Mouse (Mus musculus): ENCODE measurements around the gene Gm29666.

Gene Gm29666

DNA sequence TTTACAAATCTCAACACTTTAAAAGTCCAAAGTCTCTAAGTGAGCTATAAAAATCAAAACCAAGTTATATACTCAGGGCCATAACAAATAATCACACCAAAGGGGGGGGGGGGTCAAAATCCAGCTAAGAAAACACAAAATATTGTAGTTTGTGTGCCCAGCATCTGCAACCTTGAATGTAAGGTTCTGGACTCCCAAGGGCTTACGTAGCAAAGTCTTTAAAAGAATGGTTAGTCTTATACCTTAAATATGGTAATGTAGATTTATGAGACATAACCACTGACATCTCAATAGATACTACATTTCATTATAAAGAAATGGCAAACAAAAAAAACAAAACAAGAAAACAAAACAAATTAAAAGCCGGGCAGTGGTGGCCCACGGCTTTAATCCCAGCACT, at the start of gene Gm29666:
Gene Gm29666, minus strand, starts transcription at position 101 of the 400 bp plus-strand sequence.
- in situ Hi-C loops (cut with MboI, MseI): loop anchor here (5.0 kb wide), 1 partner anchor 67 kb away; the partner anchor contains the start of gene 5031439G07Rik

DNA sequence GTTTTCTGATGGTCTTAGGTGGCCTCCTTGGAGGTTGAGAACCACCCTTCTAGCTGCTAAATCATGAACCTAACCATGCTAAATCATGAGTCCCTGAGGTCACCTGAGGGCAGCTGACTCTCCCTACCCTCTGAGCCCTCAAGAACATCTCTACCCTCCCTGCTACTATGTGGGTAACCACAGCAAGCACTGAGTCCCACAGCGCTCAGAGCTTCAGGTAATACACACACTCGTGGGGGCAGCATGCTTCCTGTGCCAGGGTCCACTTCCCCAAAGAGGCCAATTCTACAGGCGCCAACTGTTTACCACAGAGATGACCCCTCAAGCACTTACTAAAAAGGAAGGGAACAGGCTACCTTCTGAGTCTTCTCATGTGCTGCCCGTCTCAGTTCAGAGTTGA, 48.7 kb upstream of the Gm29666 start:
- in situ Hi-C loops (cut with MboI, MseI): loop anchor here (10.0 kb wide), 1 partner anchor 256 kb away; no protein-coding TSS in a partner anchor

DNA sequence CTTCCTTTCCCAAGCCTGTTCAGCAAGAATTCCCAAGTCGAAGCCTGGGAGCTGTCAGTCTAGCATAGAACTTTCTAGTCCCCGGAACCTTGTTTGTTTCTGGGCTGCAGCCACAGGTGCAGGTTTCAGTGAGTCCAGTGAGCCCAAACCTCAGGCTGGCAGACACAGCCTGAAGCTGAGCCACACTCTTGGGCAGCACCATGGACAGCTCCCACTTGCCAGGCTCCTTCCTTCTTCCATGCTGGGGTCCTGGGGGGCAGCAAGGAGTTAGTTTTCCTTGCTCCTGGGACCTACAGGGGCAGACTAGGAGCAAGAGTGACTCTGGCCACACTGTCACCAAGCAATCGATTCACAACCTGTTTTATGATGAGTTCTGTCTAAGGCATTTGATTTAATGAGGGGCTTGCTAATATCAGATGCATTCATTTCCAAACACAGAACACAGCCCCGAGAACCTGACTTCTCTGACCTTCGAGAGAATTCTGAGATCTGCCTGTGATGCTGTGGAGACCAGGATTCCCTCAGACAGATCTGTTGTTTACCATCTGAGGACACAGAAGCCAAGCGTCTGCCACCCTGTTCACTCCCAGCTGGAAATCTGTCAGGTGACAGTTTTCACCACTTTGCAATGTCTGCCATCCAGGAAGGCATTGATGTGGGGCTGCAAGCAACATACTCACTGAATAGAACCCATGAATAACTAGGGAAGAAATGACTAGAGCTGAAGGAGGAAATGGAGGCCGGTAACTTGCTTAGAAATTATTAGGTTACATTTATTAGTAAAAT, 45.9 kb upstream of the Gm29666 start:
- in situ Hi-C loops (cut with MboI, MseI): loop anchor here (10.0 kb wide), 1 partner anchor 259 kb away; no protein-coding TSS in a partner anchor

DNA sequence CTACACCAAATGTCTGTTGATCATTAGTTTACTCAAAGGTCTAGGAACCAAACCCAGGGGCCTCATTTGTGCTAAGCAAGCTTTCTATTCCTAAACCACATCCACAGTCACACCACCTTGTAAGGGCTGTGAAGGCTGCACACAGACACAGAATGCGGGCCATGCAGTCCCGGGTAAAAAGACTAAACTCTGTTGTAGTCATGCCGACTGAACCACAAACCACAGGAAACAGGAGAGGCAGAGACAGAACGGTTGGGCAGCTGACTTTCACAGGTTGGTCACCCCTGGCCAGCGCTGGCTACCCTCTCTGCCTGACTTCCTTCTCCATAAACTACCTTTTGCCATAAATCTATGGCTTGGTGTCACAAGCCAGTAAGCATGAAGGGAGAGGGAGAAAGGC, 44.9 kb upstream of the Gm29666 start:
- in situ Hi-C loops (cut with MboI, MseI): loop anchor here (10.0 kb wide), 1 partner anchor 260 kb away; no protein-coding TSS in a partner anchor

DNA sequence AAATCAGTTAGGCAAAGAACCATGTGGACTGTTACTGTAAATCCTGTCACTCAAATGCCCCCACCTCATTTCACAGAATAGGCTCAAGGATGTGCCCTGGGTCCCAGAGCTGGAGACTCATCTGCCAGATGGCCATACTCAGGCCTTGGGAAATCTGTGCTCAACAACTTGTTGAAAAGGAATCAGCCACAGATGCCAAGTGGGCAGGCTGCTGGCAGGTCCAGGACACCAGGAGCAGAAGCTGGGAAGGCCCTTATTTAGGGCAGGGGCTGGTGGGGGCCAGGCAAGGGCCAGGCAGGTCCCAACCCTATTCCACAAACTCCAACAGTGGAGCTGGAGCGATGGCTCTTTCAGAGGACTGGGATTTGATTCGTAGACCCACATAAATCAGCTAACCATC, 42.7 kb upstream of the Gm29666 start:
- in situ Hi-C loops (cut with MboI, MseI): loop anchor here (10.0 kb wide), 1 partner anchor 262 kb away; no protein-coding TSS in a partner anchor

DNA sequence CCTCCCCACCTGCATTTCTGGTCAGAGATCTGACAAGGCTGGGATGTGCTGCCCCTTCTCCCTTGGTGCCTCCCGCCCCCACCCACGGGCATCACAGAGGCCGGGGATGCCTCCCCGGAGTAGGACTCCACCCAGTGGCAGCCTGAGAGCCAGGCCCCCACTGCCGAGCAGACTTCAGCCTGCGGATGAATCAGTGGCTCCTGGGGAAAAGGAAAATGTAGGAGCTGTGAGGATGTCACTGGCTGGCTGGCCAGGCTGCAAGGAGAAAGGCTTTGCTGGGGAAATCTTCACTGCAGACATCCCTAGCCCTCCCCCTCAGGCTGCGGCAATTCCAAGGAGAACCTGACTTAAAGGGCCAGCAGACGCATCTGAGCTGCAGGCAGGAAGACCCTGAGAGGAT, 40.9 kb upstream of the Gm29666 start:
- in situ Hi-C loops (cut with MboI, MseI): loop anchor here (10.0 kb wide), 1 partner anchor 264 kb away; no protein-coding TSS in a partner anchor

DNA sequence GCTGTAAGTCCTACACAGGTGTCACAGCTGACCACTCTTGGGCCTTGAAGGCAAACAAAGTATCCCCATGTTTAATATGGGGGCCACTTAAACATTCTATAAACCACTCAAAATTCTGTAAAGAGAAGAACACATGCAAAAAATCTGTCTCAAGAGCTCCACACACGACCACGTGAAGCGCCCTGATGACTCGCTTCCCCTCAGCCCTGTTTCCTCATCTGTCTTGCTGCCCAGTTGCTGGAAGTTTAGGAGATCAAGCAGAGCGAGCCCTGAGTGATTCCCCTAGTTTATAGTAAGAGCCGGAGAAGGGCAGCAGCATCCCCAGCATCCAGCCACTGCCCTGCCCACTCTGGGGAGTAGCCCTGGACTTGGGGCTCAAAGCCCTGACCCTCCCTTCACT, 40.1 kb upstream of the Gm29666 start:
- in situ Hi-C loops (cut with MboI, MseI): loop anchor here (10.0 kb wide), 1 partner anchor 265 kb away; no protein-coding TSS in a partner anchor

DNA sequence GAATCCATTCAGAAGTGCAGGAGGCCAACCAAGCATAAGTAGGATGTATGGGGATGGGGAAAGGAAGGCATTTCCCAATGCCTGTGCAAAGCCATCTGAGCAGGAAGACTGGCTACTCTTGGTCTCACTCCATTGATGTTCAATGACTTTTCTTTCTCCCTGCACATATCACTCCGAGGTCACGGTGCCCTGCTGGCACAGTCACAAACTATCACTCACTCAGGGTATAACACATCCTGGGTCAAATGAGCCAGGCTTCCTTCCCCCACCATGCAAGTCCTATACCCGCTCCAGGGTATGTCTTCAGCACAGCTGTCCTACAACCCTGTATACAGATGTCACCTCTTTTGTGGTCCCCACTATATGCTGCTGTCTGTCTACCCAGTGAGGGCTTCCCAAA, 38.5 kb upstream of the Gm29666 start:
- in situ Hi-C loops (cut with MboI, MseI): no loop called here

DNA sequence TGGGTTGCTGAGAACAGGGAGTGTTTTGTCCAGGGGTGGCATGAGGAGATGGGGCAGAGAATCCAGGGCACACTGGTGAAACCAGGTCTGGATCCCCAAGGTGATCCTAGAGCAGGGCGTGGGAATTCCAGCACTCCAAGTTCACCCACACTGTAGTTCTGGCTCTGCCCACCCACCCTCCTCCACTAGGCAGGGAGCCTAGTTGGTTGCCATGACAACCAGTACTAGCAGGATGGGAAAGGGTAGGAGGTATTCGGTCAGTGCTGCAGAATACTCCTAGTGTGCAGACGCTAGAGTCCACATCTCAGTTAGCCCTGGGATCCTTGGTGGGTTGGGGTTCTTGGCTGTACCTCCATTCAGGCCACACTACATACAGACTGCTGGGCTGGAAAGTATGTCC, 38.0 kb upstream of the Gm29666 start:
- in situ Hi-C loops (cut with MboI, MseI): no loop called here

DNA sequence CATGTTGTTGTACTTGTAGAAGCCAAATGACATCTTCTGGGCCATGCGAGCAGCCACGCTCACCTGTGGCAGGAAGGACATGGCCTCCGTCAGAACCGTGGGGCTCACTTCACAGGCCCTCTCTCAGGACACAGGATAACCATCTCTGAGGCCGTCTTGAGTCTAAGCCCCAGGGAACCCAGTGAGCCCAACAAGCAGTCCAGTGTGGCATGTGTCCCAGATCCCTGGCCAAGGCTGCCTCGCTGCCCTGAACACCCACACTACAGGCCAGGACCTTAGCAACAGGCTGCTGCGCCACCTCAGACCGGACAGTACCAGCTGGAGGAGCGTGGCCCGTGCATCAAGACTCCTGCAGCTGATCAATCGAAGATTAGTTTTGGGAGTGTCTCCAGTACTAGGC, 33.4 kb upstream of the Gm29666 start:
- in situ Hi-C loops (cut with MboI, MseI): no loop called here

DNA sequence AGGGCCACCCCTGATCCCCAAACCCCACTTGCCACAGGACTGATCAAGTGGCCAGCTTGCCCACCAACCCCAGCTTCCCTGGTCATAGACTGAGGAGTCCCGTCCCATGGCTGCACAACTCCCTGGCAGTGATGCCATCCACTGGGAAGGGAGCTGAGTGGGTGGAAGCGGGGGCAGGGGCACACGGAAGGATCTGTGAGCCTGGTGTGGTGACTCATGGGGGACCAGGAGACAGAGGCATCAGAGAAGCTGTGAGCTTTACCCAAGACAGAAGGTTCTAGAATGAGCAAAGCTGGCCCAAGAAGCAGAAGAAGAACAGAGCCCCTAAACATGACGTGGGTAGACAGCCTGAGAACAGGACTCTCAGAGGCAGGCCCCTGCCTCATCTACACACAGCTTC, 30.2 kb upstream of the Gm29666 start:
- in situ Hi-C loops (cut with MboI, MseI): no loop called here

DNA sequence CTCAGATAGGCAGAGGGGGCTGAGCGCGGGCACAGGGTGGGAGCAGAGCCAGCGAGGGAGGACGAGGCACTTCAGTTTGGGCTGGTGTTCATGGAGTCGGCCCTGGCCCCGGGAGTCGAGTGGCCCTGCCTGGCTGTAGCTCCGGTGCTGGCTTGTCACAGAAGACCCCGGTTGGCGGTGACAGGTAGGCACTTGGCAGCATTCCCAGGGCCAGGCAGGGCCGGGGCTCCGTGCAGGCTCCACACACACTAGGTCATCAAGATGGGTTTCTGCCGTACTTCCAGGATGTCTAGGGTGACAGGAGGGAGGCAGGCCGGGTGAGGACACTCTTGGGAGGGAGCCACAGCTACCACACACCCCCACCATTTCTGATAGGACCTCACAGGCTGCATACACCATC, 29.2 kb upstream of the Gm29666 start:
- in situ Hi-C loops (cut with MboI, MseI): no loop called here

DNA sequence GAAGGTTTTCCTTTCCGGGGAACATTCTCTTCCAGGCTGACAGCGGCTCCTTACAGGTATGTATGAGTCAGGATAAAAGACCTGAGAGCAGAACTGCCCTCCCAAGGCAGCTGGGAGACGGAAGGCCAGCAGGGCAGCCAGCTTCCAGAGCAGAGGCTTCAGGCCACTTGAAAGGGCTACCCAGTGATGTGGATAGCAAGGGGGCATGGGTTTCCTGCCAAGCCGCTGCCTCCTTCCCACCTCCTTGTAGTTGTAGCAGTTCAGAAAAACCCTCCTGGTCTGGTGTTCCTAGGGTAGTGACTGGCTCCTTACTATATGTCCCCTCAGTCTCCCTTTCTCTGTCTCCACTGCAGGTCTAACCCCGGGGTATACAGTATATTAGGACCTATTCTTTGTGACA, 24.5 kb upstream of the Gm29666 start:
- in situ Hi-C loops (cut with MboI, MseI): no loop called here

DNA sequence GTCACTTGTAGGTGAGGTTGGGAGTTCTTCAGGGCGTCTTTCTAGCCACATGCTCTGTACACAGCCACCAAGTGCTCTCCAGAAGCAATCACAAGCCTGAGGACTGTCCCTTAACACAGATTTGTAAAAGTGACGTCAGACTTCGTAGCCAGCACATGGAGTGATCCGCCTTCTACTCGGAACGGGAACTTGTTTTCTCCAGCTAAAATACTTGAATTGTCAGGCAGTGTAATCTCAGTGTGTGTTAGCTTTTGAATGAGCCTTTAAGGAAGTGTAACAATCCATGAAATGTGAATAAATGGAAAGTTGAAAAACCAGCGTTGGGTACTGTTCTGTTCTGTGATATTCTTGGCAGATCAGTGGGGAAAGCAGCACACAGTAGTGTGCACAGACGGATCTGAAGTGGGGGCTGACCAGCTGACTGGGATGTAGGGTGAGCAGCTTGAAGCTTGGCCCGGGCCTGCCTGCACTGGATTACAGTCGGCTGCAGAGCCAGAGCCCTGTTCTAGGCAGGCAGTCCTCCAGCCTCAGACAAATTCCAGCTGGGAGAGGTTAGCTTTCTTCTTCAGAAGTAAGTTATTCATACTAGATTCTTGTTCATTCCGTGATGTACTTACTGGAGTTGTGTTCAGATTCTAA, 22.9 kb upstream of the Gm29666 start:
- in situ Hi-C loops (cut with MboI, MseI): no loop called here

DNA sequence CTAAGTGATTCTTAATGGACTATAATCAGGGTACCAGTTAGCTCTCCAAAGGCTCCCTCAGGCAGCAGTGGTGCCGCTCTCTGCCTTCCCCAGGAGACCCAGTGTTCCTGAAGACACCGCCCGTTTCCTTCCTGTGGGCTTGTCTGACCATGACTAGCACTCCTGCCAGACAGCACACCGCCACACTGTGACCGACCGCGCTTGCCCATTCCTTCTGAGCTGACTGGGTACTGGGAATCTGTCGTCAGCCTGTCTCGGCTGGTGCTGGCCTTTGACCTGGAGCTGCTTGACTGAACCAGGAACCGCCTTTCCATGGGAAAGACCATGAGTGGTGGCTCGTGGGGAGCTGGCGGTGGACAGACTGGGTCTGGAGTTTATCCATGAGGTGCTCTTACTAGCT, 20.3 kb upstream of the Gm29666 start:
- in situ Hi-C loops (cut with MboI, MseI): no loop called here

DNA sequence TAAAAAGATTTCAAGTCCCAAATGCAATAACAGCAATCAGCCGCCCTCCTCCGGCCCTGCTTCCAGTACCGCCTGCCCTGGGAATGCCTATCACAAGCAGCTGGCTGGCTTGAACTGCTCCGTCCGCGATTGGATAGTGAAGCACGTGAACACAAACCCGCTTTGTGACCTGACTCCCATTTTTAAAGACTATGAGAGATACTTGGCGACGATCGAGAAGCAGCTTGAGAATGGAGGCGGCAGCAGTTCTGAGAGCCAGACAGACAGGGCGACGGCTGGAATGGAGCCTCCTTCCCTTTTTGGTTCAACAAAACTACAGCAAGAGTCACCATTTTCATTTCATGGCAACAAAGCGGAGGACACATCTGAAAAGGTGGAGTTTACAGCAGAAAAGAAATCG, 15.1 kb upstream of the Gm29666 start:
- in situ Hi-C loops (cut with MboI, MseI): no loop called here

DNA sequence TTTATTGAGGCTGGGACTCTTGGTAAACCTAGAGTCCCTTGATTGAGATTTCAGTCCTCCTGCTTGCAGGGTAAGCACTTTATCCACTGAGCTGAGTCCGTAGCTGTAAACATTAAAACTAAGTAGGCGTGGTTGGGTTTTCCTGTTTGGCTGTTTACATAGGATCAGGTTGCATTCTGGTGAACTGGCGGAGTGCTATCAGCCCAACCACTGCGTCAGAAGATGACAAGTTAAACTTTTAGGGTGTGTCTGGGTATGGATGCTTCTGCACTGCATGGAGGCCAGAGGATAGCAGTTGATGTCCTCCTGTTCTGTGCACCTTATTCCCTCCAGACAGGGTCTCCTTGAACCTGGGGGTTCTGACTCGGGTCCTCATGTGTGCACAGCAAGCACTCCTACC, 12.5 kb upstream of the Gm29666 start:
- in situ Hi-C loops (cut with MboI, MseI): no loop called here

DNA sequence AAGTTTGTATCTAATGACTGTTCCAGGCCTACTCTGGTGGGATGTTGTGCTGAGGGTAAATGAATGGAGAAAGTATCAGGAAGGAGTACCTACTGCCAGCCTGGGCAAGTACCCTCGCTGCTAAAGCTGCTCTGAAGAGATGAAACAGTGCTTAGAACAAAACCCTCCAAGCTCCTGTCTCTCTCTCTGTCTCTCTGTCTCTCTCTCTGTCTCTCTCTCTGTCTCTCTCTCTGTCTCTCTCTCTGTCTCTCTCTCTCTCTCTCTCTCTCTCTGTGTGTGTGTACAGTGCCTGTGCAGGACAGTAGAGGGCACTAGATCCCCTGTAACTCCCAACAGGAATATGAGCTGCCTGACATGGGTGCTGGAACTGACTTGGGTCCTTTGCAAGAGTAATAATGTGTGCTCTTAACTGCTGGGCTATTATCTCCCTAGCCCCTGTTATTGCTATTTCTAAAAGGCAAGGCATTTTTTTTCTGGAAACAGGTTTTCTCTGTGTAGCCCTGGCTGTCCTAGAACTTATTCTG, 5.7 kb upstream of the Gm29666 start:
- in situ Hi-C loops (cut with MboI, MseI): no loop called here

DNA sequence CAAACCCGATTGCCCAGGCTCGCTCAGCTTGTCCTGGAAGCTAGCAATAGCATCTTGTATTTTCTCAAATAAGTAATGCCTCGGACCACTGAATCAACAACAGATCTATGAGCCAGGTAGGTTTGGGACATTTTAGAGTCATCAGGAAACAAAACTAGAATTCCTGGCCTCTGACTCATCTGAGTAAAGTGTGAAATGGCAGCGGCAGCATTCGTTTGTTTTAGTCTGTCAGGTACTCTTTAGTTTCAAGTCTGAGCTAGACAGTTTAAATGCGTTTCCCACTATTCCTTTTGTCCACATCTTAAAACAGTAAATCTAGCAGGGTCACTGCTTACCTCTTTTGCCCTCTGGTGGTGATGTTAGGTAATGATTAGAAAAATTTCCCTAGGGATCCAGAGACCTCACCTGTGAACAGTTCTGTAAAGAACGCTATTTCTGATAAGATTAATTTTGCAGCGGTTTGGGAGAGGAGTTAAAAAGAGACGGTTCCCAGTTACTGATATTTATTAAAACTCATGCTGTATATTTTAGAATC, 5.0 kb upstream of the Gm29666 start:
- in situ Hi-C loops (cut with MboI, MseI): loop anchor here (5.0 kb wide), 1 partner anchor 62 kb away; the partner anchor contains the start of gene 5031439G07Rik

DNA sequence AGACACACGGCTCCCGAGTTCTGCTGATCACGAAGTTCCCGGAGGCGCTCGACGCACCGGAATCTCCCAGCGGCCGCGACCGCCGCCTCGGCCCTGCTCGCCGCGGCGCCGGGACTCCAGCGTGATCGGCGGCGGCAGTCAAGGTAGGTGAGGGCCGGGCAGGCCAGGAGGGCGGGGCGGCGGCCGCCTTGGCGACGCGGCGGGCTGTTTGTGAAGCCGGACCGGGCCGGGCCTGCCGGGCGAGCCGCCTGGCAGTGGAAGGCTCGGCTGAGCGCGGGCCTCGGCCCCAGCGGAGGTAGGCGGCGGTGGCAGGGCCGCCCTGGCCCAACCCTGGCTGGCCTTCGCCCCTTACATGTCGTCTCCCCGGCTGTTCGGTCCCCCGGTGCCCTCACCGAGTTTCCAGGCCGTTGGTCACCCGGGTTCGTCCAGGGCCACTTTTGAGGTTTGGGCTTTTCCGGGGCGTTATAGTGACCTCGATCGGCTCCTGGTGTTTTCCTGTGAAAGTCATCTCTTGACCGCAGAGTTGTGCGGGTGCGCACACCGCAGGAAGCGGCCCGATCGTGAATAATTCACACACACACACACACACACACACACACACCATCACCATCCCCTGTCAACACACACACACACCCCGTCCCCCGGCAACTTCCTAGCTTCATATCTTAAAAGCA, 3.8 kb upstream of the Gm29666 start:
- in situ Hi-C loops (cut with MboI, MseI): loop anchor here (5.0 kb wide), 1 partner anchor 64 kb away; the partner anchor contains the start of gene 5031439G07Rik

DNA sequence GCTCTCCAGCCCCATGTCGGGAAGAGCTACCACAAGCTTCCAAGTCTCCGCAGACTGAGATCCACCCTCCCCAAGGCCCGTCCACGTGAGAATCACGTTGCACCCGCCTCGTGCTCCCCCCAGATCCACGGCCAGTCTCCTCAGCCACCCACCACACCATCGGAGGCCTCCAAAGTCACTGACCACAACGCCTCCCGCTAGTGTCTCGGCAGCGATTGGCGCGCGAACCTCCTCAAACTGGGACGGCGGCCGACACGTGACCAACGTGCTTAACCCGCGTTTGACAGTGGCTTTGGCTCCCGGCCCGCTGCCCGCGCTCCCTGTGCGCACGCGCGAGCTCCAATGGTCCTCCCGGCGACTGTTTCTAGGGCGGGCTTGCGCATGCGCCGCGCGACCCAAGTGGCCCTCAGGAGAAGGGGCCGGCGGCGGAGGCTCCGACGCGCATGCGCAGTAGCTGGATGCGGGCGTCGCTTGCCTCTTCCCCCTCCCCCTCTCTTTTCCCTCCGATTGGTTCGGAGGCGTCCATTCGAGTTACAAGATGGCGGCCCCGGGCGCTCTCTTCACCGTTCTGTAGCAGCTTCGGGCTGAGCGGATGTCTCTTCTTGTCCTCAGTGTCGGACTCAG, 3.2 kb upstream of the Gm29666 start, which contains the start of gene Nup50:
Gene Nup50, plus strand, starts transcription at position 528 of the 624 bp plus-strand sequence.
- in situ Hi-C loops (cut with MboI, MseI): loop anchor here (5.0 kb wide), 1 partner anchor 64 kb away; the partner anchor contains the start of gene 5031439G07Rik

Data from T-helper 2 cell (primary cell).